Mouse (Mus musculus) embryonic facial prominence, embryonic 14.5 days (tissue): ENCODE measurements at regions not wholly inside any gene's neighbourhood (a gene's known extent, or its start where the extent isn't known, plus 50 kb on each side); places are given as distances from the start of the nearest gene placed in this dataset.

Experiments
- ATAC-seq: fragments of 200-750 bp; cut with Nextera tagmentation; 2 replicates; pipeline ENCODE4 v1.8.0; 2017; ENCODE audit warnings: low read depth, moderate number of reproducible peaks, moderate TSS enrichment
- DNase-seq: peaks from one replicate; pipeline ENCODE4 v3.0.0-alpha.2; 2015; ENCODE audit warnings: low spot score
- H3K27ac ChIP-seq: fragments of 300-500 bp; sonication (generic); replicated peaks from 2 replicates; pipeline ENCODE4 v1.5.1; 2014; ENCODE audit warnings: low read depth, mild to moderate bottlenecking, low read length, moderate library complexity
- H3K27me3 ChIP-seq: fragments of 300-500 bp; sonication (generic); replicated peaks from 2 replicates; pipeline ENCODE4 v1.6.1; 2014; ENCODE audit warnings: low read length; ENCODE audit not compliant: control insufficient read depth, insufficient read depth
- H3K36me3 ChIP-seq: fragments of 300-500 bp; sonication (generic); 2 replicates; pipeline ENCODE4 v1.6.1; 2014; ENCODE audit warnings: low read length, mixed read lengths; ENCODE audit not compliant: control insufficient read depth, insufficient read depth
- H3K4me1 ChIP-seq: fragments of 300-500 bp; sonication (generic); 2 replicates; pipeline ENCODE4 v1.6.1; 2014; ENCODE audit warnings: antibody characterized with exemption, low read length; ENCODE audit not compliant: control insufficient read depth, insufficient read depth
- H3K4me2 ChIP-seq: fragments of 300-500 bp; sonication (generic); 2 replicates; pipeline ENCODE4 v1.6.1; 2014; ENCODE audit warnings: low read depth, mild to moderate bottlenecking, low read length, moderate library complexity, mixed read lengths
- H3K4me3 ChIP-seq: fragments of 300-500 bp; sonication (generic); 2 replicates; pipeline ENCODE4 v1.5.1; 2014; ENCODE audit warnings: low read depth, mild to moderate bottlenecking, low read length
- H3K9ac ChIP-seq: fragments of 300-500 bp; sonication (generic); 2 replicates; pipeline ENCODE4 v1.6.1; 2014; ENCODE audit warnings: low read depth, mild to moderate bottlenecking, low read length, moderate library complexity, mixed read lengths
- H3K9me3 ChIP-seq: fragments of 300-500 bp; sonication (generic); 2 replicates; pipeline ENCODE4 v1.6.1; 2016; ENCODE audit warnings: low read length; ENCODE audit not compliant: control insufficient read depth
- WGBS: fragments of 180-500 bp; shearing (Covaris S2); extraction: QIAGEN DNeasy Blood & Tissue Kit; methylation state at CpG from one replicate; pipeline ENCODE4 v1.1.7; 2014; 5-methylcytosine and 5-hydroxymethylcytosine counted together

DNA sequence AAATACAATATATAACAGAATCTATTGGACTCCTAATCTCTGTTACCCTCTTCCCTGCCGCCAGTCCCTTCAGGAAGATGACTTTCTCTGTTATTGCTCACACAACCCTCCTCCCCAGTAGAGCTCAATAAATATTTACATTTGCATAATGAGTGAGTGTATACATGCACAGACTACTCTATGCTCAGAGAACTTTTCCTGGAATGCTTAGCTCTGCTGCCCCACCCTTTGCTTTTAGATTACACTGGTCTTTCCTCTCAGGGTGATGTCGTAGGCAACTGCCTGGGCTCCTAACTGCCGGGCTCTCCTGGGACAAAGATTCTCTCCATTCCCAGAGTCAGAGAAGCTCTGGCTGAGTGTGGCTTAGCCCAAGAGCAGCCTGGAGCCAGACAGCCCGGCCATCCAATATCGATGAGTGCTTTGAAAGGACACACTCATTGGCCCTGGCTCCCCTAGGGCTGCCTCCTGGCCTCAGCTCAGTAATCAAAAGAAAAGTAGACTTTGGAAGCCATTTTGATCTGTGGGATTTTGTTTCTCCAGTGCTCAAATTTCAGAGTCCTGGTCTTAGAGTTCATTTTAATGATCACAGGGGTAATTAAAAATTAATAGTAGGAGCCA, 109.2 kb upstream of the Cdh4 start:
- no peak overlapping the region for H3K4me3 ChIP-seq
- WGBS, result 46% methylated on average over 5 of the region's 5 CpGs
- ATAC-seq (0 out of 2 replicates have a peak, but pooled peaks have one; percentile 41), DNase-seq (no peak)
- no peaks in the 10 kb centered on the region for H3K36me3 ChIP-seq
- H3K9me3 ChIP-seq, result no peaks in the 10 kb centered on the region
- H3K27ac ChIP-seq, result no peak overlapping the region
- H3K9ac ChIP-seq, result no peak overlapping the region
- no peak overlapping the region for H3K4me2 ChIP-seq
- no peaks in the 10 kb centered on the region for H3K4me1 ChIP-seq
- H3K27me3 ChIP-seq, result no peaks in the 10 kb centered on the region

DNA sequence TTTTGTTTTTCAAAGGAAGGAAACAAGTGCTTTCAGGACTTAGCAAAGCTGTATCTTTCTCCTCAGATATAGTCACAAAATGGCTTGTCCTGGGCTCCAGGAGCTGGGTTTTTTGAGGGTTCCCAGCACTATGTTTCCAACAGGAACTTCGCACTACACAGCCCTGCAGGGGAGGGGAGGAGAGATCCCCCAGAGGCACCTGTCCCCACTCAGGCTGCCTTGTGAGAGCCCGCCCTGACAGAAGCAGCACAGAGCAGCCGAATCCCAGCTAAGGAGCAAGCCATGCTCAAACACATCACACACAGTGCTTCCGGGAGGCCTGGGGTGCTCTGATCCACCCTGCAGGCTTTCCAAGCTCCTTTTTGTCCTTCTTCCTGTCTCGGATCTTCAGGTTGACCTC, 108.6 kb upstream of the Cdh4 start:
- H3K9me3 ChIP-seq, result no peaks in the 10 kb centered on the region
- no peak for ATAC-seq
- no peak overlapping the region for H3K27ac ChIP-seq
- H3K4me3 ChIP-seq, result no peak overlapping the region
- H3K27me3 ChIP-seq, result no peaks in the 10 kb centered on the region
- WGBS, result 67% methylated on average over 5 of the region's 5 CpGs
- no peak overlapping the region for H3K9ac ChIP-seq
- H3K36me3 ChIP-seq, result no peaks in the 10 kb centered on the region
- DNase-seq, result no peak
- H3K4me1 ChIP-seq, result no peaks in the 10 kb centered on the region
- H3K4me2 ChIP-seq, result no peak overlapping the region

DNA sequence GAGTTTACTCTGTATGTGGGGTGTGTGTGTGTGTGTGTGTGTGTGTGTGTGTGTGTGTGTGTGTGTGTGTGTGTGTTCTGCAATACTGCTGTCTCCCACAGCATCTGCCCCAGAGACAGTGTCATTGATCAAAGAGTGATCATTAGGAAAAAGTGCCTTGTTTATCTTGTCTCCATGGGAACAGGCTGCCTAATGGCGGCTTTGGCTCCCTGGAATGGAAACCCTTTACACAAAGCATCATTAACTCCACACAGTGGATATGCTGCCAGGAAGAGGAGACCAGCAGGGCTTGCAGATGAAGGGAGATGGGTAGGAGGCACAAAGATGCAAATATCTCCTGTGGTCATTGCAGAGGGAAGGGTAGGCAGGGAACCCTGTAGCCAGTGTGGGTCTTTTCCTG, 106.0 kb upstream of the Cdh4 start:
- no peaks in the 10 kb centered on the region for H3K9me3 ChIP-seq
- DNase-seq (no peak), ATAC-seq (0 out of 2 replicates have a peak, but pooled peaks have one; percentile 18)
- 36% methylated on average over 1 of the region's 1 CpGs for WGBS
- no peak overlapping the region for H3K9ac ChIP-seq
- H3K27me3 ChIP-seq, result no peaks in the 10 kb centered on the region
- no peaks in the 10 kb centered on the region for H3K4me1 ChIP-seq
- no peak overlapping the region for H3K27ac ChIP-seq
- H3K4me2 ChIP-seq, result no peak overlapping the region
- no peak overlapping the region for H3K4me3 ChIP-seq
- H3K36me3 ChIP-seq, result no peaks in the 10 kb centered on the region

DNA sequence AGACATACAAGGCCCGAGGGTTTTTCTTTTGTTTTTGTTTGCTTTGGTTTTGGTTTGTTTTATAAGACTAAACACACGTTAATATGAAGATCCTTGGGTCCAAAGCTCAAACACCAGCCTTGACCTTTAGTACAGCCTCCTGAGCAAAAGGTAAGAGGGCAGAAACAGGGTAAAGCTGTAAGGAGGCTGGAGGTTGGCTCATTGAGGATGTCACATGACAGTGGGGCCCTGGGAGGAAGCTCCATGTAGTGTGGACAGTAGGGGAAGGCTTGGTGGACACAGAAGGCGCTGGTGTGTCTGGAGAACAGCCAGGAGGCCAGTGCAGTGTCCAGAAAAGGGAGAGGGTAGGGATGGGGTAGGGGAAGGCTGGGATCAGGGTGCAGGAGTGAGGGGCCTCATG, 89.6 kb upstream of the Cdh4 start:
- Histone ChIP-seq H3K4me2 (no peak overlapping the region), H3K4me3 (no peak overlapping the region), H3K27me3 (no peaks in the 10 kb centered on the region), H3K9me3 (no peaks in the 10 kb centered on the region), H3K27ac (no peak overlapping the region), H3K36me3 (no peaks in the 10 kb centered on the region), H3K9ac (no peak overlapping the region), H3K4me1 (no peaks in the 10 kb centered on the region)
- WGBS, result 64% methylated on average over 3 of the region's 3 CpGs
- ATAC-seq (no peak), DNase-seq (no peak)

DNA sequence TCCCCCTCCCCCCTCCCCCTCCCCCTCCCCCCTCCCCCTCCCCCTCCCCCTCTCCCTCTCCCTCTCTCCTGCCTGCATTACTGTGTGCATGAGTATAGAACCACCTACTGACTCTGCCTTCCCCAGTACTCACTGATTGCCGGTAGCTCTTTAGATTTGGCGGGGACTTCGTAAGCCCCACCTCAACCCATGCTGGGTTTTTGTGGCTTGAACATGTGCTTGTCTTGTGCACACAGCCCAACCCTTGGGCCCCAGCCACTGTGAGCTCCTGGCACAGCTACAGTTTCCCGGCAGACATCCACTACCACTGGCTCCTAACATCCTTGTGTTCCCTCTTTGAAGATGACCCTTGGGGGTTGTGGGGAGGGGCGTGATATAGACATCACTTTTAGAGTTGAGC, 87.4 kb upstream of the Cdh4 start:
- H3K9me3 ChIP-seq, result no peaks in the 10 kb centered on the region
- H3K9ac ChIP-seq, result no peak overlapping the region
- H3K4me2 ChIP-seq, result no peak overlapping the region
- H3K36me3 ChIP-seq, result no peaks in the 10 kb centered on the region
- ATAC-seq, result no peak
- H3K27ac ChIP-seq, result no peak overlapping the region
- 58% methylated on average over 2 of the region's 5 CpGs for WGBS
- no peak overlapping the region for H3K4me3 ChIP-seq
- H3K27me3 ChIP-seq, result no peaks in the 10 kb centered on the region
- no peaks in the 10 kb centered on the region for H3K4me1 ChIP-seq
- DNase-seq, result peak; percentile 32

DNA sequence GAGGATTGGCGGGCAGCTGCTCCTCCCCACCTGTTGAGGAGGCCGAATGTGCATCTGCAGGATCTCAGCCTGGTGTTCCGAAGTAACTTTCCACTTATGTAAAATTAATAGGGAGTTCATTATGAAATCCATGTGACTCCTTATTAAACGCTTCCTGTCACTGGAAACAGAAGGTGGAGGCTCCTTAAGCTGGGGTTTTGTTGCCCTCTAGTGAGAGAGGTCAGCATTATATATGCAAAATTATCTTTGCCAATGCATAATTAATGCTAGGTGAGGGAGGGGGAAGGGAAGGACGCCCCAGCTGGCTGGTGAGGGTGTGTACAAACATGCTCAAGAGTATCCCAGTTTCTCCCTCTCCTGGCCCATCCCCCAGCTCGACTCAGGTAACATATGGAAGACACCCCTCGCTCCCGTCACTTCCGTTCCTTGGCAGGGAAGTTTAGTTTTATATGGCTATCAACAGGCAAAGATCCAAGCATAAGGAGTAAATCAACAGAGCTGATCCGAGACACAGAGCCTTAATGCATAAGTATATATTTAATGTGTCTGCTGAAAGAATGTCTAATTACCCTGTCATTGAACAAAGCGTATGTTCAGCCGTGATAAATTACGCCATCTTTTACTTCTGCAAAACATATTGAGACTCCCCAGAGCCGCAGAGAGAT, 71.2 kb upstream of the Cdh4 start:
- Histone ChIP-seq H3K36me3 (no peaks in the 10 kb centered on the region), H3K9me3 (no peaks in the 10 kb centered on the region), H3K27ac (no peak overlapping the region), H3K27me3 (no peaks in the 10 kb centered on the region), H3K9ac (no peak overlapping the region), H3K4me2 (no peak overlapping the region), H3K4me1 (no peaks in the 10 kb centered on the region), H3K4me3 (no peak overlapping the region)
- DNase-seq (peak; percentile 56), ATAC-seq (peak; percentile 47)
- WGBS, result 43% methylated on average over 14 of the region's 14 CpGs

DNA sequence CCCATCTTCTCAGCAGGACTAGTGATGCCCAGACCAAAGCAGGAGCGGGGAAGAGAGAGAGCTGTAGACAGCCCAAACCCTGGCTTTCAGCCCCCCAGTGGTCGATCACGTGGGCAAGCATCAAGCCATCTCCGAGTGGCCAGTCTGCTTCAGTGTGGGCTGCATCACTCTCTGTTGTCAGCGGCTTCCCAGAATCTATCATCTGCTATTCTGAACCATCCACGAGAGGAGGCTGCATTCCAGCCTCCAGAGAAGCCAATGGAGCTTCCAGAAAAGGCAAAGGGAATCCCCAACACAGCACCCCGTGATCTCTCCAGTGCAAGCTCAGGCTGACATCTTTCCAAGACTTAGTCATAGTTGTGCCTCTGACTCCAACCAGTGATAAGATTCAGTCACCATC, 70.7 kb upstream of the Cdh4 start:
- 73% methylated on average over 7 of the region's 7 CpGs for WGBS
- DNase-seq (peak; percentile 4), ATAC-seq (peak; percentile 26; the same call in 1 of the 2 replicates)
- no peak overlapping the region for H3K9ac ChIP-seq
- no peaks in the 10 kb centered on the region for H3K4me1 ChIP-seq
- no peaks in the 10 kb centered on the region for H3K9me3 ChIP-seq
- no peaks in the 10 kb centered on the region for H3K27me3 ChIP-seq
- no peak overlapping the region for H3K4me3 ChIP-seq
- no peak overlapping the region for H3K27ac ChIP-seq
- no peak overlapping the region for H3K4me2 ChIP-seq
- no peaks in the 10 kb centered on the region for H3K36me3 ChIP-seq

DNA sequence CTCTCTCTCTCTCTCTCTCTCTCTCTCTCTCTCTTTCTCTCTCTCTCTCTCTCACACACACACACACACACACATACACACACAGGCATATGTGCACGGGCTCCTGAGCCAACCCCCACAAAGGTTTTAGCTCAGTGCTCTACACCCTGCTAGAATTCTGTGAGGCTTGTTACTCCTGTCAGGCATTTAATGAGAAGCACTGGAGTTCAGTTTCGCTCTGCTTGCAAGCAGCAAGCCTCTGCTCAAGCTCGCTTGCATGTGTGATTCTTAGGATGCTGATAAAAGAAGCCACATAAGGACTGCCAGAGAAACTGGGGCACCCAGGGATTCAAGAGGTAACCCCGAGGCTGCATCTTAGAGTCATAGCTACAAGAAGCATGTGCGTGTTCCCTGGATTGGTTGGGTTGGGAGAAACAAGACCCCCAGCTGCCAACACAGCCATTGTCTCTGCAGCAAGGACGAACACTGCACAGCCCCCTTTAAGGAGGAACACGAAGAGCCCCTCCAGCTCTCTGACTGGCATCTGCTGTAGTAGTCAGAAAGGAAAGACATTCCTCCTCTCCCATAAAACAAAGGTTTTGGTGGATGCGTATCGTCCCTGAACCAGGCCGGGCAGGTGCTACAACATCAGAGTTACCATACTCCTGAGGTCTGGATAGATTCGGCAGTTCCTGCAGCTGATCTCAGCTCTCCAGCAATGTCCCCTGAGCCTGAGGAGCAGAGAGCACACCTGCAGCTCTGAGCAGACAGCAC, 62.4 kb upstream of the Cdh4 start:
- Histone ChIP-seq H3K27me3 (no peaks in the 10 kb centered on the region), H3K27ac (no peak overlapping the region), H3K4me3 (no peak overlapping the region), H3K9ac (no peak overlapping the region), H3K36me3 (no peaks in the 10 kb centered on the region), H3K4me1 (peaks cover 7% of the 10 kb centered on the region), H3K4me2 (no peak overlapping the region), H3K9me3 (no peaks in the 10 kb centered on the region)
- ATAC-seq, result peak; percentile 63; the same call in 1 of the 2 replicates
- DNase-seq, result peak; percentile 14
- whole genome bisulfite sequencing, result 49% methylated on average over 11 of the region's 11 CpGs
